Mouse (Mus musculus) right cerebral cortex, postnatal 14 days (tissue): ENCODE data around the gene Hadhb.

Source experiments
- DNase-seq: peaks from one replicate; pipeline ENCODE4 v3.0.0; 2022

The Hadhb gene

DNA sequence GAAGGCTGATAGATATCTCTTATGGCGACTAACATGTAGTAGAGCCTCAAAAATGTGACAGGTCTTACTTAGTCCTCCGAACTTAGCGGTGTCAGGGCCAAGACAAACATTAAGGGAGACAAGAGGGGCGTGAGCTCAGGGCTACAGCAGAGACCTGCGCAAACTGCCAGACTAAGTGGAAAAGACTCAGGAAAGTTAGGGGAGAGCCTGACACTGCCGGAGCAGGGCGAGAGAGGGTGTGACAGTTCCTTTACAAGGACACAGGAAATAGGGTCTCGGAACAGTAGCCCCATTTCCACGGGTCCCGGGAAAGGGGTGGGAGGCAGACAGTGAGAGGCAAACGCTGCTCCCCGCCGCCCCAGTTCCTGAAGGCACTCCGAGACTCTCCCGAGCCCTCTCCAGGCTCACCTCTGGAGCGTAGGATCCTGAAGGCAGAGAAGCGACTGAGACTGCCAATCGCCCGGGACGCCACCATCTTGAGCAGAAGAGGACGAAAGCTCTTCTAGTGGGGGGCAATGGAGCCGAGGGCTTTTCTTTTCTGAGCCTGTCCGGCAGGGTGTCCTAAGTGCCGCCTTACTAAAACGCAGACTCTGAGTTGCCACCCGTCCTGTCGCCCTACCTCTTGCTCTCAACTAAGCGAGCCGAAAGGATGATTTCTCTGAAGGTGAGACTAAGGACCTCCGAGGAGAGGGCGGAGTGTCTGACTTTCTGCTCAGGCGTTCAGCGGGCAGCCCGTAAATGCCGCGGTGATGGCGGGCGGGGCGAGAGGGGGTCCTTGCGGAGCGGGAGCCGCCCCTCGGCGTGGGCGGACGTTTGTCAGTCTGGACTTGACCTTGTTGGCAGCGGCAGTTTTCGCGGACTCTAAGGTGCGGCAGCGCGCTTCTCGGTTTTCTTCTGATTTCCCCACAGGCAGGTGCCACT is at the start of gene Hadhb, which contains the start of gene Hadha:
Hadhb (plus strand) TSS at position 775 of the 921 bp plus-strand sequence.
Hadha (minus strand) TSS at position 689 of the 921 bp plus-strand sequence.
- DNase-seq = peak; percentile 93

DNA sequence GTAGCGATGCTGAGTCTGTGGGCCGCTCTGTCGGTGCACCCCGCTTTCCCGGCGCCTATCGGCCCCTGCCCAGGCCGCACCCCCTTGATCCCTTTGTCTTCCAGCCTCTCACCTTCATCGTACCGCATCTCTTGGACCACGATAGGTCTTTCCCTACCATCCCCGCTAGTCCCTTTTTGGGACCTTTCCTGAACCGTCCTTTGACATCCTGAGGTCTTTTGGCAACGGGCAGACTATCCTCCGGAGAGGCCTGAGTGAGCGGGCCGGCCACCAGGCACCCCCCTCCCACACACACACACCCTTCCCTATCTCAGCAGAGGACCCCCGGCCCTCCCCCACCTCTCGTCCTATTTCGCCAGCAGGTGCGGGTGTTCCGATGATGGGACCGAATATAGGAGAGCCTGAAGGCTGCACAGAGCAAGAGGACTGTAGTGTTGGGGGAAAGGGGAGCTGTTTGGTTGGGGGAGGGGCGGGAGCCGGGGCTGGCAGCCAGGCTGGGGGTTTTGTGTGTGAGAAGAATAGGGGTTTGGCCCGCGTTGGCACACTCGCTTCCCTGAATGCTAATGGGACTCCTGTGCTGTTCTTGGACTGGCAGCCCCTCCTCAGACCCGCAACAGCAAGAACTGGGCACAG is 49.3 kb upstream of the Hadhb start, which contains the start of gene 3110082J24Rik:
3110082J24Rik (minus strand) TSS at position 419 of the 633 bp plus-strand sequence.
- peak; percentile 47 for DNase-seq

DNA sequence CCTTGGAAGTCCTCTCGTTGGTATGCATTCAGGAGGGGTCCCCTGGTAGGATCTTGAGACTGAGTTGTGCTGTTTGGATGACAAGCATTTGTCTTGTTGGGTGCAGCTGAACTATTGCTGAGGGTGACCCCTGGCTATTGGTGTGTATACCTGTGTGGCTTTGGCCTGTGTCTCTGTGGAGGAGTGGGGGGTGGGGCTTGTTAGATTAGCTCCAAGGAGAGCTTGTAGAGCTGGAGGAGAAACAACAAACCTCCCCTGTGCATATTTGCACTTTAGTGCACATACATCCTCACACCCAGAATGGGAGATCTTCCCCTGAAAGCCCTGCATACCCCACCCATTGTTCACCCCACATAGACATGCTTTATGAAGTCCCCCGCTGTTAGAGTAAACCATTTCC is 48.3 kb upstream of the Hadhb start:
- no peak for DNase-seq

DNA sequence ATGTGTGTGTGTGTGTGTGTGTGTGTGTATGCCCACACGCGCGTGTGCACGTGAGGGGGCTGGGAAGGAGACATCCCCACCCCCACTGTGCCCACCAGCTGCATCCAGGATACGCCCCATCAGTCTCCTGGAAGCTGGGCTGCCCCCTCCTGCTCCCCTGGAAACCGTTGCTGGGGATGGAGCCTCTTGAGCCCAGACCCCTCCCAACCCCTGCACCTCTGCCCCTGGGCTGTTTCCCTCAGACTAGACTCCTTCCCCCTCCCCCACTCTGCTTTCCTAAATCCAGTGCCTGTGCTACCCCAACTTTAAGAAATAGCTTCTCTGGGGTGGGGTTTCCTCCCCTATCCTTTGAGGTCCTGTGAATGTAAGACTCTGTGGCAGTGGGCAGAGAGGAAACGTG is 47.9 kb upstream of the Hadhb start:
- no peak for DNase-seq

DNA sequence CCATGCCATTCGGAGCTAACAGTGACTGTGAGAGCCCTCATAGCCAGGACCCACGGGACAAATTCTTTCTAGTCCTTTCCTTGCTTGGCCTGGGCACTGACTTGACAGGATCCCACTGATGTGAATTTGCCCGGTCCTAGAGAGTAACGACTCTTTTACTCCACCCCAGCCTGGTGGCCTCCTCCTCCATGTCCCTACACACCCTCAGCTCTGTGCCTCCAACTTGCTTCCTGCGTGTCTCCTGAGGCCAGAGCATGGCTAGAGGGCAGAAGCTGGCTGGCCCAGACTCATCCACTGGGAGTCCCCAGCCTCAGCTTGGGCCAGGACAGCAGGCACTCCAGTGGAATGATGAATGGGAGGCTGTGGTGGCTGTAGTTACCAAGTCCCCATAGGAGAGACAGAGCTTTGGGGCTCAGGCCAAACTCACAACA is 47.4 kb upstream of the Hadhb start:
- DNase-seq = no peak

DNA sequence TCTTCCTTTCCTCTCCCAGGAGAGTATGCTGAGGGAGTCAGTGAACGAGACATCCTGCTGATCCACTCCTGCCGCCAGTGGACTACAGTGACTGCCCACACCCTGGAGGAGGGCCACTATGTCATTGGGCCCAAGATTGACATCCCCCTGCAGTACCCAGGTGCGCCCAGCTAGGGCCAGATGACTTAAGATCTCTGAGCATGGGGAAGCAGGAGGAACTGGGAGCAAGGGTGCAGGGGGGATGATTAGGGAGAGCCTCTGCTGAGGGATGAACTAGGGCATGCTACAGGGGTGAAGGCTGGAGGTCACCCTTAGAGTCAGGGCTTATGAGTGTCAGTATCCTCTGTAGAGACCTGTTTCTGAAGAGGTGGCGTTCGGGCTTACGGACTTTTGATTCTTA is 46.8 kb upstream of the Hadhb start:
- no peak for DNase-seq

DNA sequence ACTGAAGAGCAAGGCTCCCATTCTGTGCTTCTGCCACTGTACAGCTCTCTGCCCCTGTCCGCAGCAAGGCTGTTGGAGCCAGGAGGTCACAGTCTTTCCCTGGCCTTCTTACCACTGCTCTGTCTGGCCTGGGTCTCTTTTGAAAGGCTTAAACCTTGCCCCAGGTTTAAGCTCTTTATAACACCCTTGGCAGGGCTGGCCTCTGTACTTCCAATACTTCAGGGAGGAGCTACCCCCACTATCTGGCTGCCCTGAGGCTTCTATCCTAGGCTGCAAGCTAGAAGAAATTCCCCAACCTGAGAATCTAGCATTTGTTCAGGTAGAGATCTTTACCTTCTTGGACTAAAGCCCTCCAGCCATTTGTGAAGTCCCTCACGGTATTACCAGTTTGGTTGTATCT is 45.1 kb upstream of the Hadhb start:
- no peak for DNase-seq

DNA sequence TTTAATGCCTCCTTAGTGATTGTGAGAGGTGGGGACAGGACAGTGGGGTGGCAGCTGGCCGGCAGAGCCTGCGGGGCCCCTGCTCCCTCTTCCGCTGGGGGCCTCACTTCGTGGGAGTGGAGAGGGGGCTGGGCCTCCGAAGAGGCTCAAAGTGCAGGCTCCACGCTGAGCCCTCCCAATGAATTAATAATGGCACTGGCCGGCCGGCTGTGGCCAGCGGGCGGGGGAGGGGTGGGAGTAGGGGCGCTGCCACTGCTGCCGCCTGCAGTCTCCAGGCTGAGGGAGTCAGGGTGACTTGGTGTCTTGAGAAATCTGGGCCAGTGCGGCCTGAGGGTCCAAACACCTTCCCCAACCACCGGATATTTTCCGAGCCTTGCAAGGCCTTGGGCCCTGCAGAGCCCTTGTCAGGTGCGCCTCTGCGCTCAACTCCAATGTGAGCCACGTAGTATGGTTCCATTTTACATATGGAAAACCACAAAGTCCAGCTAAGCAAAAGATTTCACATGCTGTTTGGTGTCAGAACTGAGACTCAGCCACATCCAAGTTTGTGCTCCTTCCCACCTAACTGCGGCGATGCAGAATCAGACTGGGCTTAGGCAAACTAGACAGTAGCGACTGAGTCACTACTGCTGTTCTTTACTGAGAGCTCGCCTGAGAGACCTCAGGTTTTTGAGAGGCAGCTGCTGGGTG is 44.5 kb upstream of the Hadhb start:
- no peak for DNase-seq

DNA sequence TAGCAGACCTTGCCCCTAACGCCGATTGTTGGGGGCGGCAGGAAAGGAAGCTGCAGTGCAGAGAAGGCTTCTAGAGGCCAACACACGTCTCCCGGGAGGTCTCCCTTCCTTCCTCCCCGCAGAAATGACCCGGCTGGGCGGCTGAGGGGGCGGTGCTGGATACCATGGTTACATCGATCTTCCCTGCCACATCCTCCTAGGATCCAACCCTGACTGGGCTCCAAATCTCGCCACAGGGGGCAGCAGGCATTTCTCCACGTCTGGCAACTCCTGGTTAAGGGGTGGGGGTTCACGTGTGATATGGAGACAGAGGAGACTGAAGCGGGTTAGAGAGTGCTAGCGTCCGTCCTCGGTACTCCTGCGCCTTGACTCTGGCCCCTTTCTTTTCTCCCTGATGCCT is 43.9 kb upstream of the Hadhb start:
- peak; percentile 67 for DNase-seq

DNA sequence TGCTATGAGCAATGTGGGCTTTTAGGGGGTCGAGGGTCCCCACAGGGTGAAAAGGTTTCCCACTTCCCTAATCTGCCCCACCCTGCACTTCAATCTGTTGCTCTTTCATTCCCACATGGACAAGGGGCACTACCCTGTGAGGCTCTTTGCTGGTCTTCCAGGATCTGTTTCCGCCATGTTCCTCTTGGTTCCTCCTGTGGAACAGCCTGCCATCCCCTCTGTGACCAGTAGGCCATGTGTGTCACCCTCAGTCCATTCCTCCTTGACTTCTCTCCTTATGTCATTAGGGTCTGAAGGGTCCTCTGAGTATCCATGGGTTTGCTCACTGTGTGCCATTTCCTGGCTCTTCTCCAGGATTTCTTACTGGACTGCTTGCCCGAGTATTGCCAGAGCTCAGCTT is 43.3 kb upstream of the Hadhb start:
- no peak for DNase-seq

DNA sequence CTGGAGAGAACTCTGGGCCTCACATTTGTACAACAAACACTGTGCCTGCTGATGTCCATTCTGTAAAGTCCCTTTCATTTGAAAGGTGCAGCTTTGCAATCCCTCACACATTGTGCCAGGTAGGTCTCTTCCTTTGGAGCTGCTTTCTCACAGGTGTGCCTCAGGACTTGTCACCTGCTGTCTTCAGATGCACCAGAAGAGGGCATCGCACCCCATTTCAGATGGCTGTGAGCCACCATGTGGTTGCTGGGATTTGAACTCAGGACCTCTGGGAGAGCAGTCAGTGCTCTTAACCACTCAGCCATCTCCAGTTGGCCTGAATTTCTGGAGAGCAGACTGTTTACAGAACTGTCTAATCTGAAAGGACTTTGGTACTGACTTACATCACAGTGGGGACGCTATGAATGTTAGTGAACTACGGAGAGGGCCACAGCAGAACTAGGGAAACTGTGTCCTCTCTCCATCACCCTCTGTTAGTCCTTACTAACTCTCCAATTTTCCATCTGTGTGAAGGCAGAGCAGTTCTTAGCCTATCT is 42.4 kb upstream of the Hadhb start:
- no peak for DNase-seq

DNA sequence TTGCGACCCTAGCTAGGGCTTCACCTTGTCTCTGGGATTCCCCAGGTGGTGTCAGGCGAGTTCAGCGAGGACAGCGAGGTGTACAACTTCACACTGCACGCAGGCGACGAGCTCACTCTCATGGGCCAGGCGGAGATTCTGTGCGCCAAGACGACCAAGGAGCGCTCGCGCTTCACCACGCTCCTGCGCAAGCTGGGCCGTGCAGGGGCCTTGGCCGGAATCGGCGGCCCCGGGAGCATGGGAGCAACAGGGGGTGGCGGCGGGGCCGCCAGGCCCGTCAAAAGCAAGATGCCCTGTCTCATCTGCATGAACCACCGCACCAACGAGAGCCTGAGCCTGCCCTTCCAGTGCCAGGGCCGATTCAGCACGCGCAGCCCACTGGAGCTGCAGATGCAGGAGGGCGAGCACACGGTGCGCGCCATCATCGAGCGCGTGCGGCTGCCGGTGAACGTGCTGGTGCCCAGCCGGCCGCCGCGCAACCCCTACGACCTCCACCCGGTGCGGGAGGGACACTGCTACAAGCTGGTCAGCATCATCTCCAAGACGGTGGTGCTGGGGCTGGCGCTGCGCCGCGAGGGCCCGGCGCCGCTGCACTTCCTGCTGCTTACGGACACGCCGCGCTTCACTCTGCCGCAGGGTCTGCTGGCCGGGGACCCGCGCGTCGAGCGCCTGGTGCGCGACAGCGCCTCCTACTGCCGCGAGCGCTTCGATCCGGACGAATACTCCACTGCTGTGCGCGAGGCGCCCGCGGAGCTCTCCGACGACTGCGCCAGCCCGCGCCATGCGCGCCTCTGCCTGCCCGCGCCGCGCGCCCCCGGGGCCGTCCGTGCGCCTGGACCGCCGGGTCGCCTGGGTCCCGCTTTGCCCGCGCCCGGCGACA is 40.9 kb upstream of the Hadhb start:
- DNase-seq = peak; percentile 82

DNA sequence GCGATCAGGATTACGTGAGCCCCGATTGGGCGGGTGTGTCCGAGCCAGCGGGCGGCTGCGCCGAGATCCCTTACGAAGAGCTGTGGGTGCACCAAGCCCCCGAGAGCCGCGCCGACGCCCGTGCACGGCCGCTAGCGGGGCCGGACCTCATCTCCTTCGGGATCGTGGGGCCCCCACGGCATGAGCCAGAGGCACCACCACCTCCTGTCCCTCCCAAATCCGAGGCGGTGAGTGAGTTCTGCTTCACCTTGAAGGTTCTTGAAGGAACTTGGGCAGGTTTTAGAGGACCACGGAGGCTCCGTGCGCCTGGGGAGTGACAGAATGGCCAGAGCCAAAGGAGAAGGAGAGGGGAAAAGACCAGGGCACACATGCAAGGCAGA is 40.3 kb upstream of the Hadhb start:
- DNase-seq = no peak

DNA sequence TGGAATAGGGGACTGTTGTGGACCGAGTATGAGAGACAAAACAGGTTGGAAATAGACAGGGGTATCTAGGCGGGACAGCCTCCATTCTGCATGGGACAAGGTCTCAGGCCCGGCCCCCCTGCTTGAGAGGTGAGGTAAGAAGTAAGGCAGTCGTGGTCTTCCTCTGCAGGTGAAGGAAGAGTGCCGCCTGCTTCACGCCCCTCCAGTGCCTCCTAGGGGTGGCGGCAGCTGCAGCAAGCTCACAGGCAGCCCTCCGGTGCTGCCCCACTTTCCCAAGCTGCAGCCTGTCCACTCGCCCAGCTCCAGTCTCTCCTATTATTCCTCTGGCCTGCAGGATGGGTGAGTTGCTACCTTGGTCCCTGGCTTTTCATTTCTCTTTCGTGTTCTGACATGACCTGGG is 39.3 kb upstream of the Hadhb start:
- no peak for DNase-seq

DNA sequence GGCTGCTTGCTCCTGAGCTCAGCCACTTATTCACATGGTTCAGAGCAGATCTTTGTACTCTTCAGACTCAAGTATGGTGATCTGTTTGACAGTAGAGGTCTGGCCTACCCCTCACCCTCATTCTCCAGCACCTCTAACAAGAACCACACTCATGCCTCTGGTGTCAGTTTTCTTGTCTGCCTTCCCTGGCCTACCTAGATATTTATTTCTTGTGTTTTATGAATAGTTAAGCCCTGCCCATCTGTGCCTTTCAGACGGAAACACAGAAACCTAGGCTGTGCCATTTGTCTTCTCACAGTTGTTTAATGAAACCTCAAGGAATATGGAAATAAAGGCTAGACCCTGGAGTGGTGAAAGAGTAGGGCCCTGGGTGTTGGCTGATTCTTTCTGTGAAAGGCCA is 37.0 kb upstream of the Hadhb start:
- no peak for DNase-seq

DNA sequence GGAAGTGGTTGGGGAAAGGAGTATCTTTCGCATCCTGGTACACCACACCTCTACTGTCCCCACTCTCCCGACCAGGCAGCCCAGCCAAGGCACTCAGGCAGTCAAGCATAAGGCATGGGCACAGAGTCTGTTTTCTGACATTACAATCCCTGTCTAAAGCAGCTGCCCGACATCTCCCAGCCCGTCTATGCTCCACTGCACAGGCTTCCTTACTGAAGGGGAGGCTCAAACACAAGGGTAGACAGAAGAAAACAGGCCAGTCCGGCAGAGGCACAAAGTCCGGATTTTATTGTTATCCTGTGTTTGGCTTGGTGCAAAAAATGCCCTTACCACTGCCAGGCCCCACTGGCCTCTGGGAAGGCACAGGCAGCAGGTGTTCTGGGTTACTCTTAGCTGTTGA is 35.9 kb upstream of the Hadhb start:
- DNase-seq = no peak

DNA sequence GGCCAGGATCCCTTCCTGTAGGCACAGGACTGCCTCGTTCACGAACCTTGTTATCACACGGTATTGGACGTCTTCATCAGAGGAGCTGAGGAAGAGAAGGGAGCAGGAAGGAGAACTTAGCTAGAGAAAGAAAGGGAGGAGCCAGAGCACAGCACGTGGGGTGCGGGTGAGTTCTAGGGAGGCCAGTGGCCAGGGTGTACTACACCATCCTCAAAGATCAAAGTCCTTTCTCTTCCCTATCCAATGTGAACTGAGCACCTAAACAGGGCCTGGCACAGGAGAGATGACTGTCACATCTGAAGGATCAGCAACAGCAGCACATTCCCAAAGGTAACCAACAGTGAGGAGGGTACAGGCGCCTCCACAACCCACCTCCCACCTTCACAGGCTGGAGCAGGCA is 34.9 kb upstream of the Hadhb start:
- no peak for DNase-seq

DNA sequence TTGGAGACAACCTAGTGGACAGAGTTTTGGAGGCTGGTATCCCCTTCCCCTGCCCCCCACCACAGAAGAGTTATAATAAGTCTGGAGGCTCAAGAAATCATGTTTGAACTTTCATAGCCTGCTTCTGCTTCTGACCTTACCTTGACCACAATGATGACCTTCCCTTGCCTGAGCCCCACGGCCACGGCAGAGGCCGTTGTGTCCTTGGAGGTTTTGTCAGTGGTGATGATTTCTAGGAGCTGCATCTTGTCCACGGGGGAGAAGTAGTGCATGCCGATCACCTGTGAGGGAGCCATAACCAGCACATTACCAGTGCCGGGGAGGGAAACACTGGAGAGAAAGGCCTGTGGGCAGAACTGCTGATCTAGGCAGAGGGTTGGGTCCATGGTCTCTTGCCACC is 32.6 kb upstream of the Hadhb start:
- DNase-seq = no peak

DNA sequence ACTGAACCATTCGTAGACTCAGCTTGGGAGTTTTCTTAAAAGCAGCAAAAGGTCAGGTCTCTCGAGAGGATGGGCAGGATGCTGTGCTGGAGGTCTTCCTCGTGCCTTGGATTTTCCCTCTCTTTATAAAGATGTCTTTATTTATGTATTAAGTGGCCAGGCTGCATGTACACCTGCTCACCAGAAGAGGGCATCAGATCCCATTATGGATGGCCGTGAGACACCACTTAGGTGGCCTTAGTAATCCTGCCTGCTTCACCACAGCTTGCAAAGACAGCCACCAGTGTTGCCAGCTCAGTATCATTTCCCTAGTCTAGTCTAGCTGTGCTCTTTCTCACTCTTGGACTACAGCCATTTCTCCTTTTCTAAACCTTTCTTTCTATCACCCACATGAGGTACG is 29.5 kb upstream of the Hadhb start:
- DNase-seq = no peak

DNA sequence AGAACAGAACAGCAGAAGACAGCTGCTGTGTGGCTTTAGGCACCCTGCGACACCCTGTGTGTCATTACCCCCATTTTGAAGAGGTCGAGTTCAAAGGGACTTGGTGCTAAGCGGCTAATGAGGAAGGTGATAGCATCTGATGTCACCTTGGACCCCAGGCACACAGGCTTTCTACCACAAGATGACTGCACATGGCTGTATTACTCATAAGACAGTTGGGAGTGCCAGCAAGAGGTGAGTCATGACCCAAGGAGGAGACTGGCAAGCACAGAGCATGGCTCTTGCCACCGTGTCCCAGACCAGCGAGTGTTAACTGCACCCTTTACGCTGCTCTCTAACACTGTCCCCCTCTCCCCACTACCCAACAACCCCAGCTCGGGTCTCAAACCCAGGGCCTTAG is 28.3 kb upstream of the Hadhb start:
- DNase-seq = no peak

DNA sequence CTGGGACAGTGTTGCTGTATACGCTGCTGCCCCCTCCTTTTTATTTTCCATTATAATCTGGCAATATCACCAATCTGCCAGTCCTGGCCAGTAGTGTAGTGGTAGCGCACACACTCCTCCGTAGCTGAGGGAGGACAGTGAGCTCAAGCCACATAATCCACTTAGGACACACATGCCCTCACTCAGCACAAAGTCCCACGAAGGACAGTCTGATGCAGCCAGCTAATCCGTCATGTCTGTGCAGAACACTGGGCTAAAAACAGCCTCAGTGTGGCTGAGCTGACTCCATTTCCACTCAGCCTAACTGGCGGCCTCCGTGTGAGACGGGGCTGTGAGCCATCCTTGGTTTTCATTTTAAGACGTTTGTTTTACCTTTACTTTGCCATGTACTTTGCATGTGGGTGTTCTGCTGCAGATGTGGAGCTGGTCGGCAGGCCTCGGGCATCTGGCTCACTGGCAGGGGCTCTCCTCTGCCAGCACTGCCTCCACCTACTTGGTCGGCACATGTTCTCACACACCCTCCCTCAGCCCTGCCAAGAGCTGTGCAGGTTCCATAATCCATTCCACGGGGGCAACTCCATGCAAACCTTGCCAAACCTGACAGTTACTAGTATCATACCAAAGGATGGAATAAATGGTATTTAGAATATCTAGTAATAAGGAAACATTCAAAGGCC is 27.0 kb upstream of the Hadhb start:
- no peak for DNase-seq

DNA sequence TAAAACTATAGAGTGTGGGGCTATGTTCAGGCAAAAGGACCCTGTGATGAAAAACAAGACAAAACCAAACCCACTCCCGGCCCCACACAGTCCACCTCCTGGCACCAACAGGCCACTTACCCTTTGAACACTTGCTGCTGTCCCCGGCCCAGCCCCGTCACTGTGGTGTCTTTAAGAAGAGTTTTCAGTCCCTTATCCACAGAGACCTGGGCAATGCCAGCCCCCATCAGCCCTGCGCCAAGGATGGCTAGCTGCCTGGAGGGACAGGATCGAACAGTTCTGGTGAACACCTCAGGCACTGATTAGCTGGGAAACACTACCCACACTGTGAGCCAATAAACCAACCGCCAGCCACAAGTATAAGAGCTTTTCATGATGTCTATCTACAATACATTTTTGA is 26.4 kb upstream of the Hadhb start:
- DNase-seq = no peak
